Mouse (Mus musculus): ENCODE results near the gene Rell1. TPM values are rescaled to one million over a fixed set of nuclear protein-coding genes. Genes with fewer than 3 reads are reported as not detected.

Rell1 gene
- 10 to 100 TPM in 1 of 2 experiments, 1 to 10 TPM in 1; 9.4 to 11.9 TPM for polyA plus RNA-seq (2017; shearing (Covaris generic))

DNA sequence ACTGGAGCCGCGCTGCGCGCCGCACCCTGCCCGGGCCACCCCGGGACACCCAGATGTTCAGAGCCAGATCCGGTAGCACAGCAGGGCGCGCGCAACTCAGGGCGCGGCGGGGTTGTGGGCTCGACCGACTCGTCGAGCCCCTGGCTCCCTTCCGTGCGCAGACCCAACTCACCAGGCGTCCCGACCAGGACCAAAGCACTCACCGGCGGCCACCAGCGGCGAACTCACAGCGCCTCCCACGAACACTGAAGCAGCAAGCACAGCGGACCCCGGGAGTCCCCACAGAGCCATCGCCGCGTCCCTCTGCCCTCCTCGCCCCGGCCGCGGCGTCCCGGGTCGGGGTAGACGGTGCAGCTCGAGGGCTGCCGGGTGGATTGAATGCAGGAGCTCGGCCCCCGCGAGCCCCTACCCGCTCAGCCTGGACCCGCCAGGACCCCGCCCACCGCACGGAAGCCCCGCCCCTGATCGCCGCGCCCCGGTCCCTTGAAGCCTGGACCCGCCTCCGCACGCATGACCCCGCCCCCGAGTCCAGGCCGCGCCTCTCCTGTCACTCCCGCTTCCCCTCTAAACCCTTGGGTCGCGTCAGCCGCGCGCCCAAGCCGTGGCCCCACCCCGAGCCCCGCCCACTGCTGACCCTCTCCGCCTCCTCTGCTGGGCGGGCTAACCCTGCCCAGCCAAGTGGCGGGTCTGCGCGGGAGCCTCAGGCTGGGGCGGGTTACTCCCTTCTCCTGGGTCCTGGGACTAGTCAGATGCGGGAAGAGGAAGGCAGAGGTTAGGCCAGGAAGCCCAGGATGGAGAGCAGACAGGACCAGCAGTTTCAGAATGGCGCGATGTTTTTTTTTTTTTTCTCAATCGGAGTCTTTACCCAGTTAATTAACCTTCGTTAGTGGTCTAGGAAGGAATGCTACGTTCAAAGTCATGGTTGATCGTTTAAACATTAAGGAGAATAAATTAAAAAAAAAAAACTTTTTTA lies at the start of gene Rell1:
TSS of gene Rell1 (minus strand) at position 455 of the 973 bp plus-strand sequence.

Other genes with a start within 250 kb of the Rell1 start
- not detected for gene 0610040J01Rik, start 156.5 kb downstream of the Rell1 start, polyA plus RNA-seq (2017; shearing (Covaris generic))
- gene Pgm2, start 124.1 kb upstream of the Rell1 start, polyA plus RNA-seq (2017; shearing (Covaris generic)), result 10 to 100 TPM; 33.7 to 34.8 TPM
- gene Tbc1d1, start 187.4 kb upstream of the Rell1 start, polyA plus RNA-seq (2017; shearing (Covaris generic)), result 10 to 100 TPM; 40.3 to 61.3 TPM